Mouse (Mus musculus): Measurements from ENCODE around the gene Rpl10-ps3.

Rpl10-ps3 gene

DNA sequence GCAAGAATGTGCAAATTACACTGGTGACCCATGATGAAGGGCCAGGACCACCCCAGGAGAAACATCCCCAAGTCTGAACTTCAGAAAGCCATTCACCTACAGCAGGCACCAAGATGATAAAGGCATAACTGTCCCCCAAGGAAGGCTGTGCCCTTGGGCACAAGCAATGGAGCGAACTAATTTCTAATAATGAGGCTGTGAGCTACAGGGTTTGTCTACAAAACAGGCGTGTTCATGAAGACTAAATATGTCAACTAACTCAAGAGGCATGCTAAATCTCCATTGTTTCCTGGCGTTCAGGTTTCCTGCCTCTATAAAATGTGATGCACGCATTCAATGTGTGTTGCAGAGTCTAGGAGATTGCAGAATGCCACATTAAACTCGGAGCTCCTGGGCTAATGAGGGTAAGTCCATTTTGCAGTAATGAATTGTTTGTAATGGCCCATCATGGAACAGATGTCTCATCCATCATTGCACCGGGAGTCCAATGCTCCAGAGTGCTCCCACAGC lies 33.7 kb downstream of the Rpl10-ps3 start:
- DNase-seq (ENCODE audit: low spot score in 2 of 2): no peak

DNA sequence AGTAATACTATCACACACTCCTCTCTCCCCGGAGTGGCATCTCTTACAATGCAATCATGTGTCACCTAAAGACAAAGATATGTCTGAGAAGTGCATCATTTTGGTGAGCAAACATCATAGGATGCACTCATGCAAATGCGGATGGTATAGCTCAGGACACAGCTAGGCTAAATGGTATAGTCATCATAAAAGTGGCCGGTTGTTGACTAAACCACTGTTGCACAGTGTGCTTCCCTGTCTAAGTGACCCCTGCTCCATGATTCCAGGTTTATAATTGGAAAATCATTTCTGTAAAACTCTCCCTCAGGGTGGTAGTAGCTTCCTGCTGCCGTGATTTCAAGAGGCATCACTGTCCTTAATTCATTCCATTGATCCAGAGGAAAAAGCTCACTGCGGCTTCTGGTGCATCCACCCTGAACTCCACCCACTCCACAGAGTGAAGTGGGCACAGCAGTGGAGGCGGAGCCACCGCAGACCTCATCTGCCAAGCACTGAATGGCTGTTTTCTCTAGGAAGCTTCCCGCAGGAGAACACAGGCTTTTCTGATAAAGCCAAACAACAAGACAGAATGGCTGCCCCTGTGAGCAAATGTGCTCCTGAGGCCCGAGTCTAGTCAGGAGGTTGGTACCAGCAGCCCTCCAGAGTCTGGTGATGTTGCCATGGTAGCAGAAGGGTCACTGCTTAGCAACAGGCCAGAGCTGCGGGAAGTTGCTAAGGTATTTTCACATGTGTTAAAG lies 38.9 kb downstream of the Rpl10-ps3 start:
- DNase-seq (ENCODE audit: low spot score in 2 of 2): no peak

DNA sequence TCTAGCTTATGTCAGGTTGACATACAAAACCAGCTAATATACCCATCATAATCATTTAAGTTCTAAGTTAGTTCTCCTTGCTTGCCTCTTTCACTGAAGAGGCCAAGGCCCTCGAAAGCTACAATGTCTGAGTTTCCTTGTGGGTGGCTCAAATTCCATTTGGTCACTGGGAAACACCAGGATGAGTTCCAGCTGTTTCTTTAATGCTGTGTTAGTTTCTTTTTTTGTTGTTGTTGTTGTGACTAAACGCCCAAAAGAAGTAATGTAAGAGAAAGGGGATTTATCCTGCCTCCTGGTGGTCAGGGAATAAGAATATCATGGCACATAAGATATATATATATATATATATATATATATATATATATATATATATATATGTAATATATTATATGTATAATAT lies 39.7 kb downstream of the Rpl10-ps3 start:
- no peak for DNase-seq (ENCODE audit: low spot score in 2 of 2)

DNA sequence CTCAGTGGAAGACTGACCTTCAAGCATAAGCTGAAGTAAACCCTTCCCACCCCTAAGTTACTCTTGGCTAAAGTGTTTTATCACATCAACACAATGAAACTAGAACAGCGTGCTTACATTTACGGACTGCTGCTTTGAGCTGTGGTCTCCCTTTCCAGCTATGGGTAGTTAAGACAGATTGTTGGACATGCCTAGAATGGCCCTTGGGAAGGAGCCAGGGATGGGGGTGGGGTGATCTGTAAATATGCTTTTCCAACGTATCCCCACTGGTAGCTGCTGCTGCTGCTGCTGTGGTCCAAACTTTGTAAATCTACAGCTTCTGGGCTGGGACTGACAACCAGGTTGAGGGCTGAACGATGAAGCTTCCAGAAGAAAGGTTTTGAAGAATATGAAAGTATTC lies 40.8 kb downstream of the Rpl10-ps3 start:
- DNase-seq (ENCODE audit: low spot score in 2 of 2): no peak

DNA sequence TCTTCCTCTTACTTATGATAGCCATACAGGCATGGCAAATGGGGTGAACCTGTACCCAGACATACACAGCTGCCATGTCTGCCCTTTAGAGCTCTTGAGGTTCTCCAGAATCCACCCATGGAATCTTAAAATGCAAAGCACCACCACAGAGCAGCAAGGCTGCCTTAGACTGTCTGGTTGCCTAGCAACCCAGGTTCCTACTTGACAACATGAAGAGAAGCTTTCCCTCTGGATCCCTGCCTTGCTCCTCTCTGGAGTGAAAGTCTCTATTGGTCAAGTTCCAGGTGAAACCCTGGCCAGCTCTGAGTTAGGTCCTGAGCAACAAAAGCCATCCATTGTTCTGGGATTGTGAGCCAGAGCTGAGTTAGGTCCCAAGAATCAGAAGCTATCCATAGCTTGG lies 43.0 kb downstream of the Rpl10-ps3 start:
- DNase-seq (ENCODE audit: low spot score in 2 of 2): no peak

DNA sequence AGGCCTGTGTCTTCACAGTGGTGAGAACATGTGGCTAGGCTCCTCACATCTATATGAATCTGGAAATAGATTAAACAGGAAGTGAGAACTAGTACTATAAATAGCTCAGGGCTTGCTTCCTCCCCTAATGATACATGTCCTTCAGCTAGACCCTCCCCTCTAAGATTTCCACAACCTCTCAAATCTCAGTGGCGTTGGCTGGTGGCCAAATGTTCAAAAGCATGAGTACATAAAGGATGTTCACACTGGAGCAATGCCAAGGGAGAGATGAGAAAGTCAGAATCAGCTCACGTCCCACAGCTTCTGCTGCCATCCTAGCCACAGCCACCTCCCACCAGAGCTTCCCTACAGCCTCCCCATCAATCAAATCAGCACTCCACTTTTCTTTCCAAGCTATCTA lies 46.4 kb downstream of the Rpl10-ps3 start:
- DNase-seq (ENCODE audit: low spot score in 2 of 2): no peak
